Mouse (Mus musculus) spleen, adult 18-20 months (tissue): ENCODE results near the gene Tomm34.
A peak's percentile ranks its signal among the peaks of the same experiment; 100 is the strongest.

ENCODE experiments used
- DNase-seq, 2 experiments: peaks; one replicate each; pipeline ENCODE4 v3.0.0; 2022; ENCODE audit warnings: mixed read lengths in 2 of 2

Gene Tomm34

GRCm38 (mm10) chr2:164009227-164009626 lies 61.7 kb downstream of the Tomm34 start:
- DNase-seq, result no peak

GRCm38 (mm10) chr2:164007987-164008545 lies 62.9 kb downstream of the Tomm34 start:
- DNase-seq, result no peak

GRCm38 (mm10) chr2:164007547-164007946 lies 63.4 kb downstream of the Tomm34 start:
- no peak for DNase-seq

- DNase-seq, result peak; percentile 42 to 46
These were observed 64.0 kb downstream of the Tomm34 start for GRCm38 (mm10) chr2:164006932-164007331.

GRCm38 (mm10) chr2:164004503-164004902 lies 66.5 kb downstream of the Tomm34 start:
- DNase-seq, result no peak
